Comparison of ENCODE assay signal across 27 mouse cellular contexts in genomic region chr7:141824398-141824797, GRCm38 (mm10). TPM values are rescaled to one million over a fixed set of nuclear protein-coding genes. Genes with fewer than 3 reads are reported as not detected.
"Had no signal": no experiment of that assay in that cellular context is flagged by ENCODE, and none has a peak within 500 bp of the region (broad histone marks: within the 10 kb centered on the region; RNA-seq: fewer than 3 reads in every experiment).

No protein-coding gene starts in this region.

- H3K4me2 ChIP-seq: heart, embryonic 12.5 days; hindbrain, embryonic 12.5 days; hindbrain, embryonic 14.5 days; intestine, embryonic 15.5 days; limb, embryonic 12.5 days had no signal

- H3K27me3 ChIP-seq: hindbrain, embryonic 12.5 days; intestine, embryonic 15.5 days; limb, embryonic 12.5 days had no signal

- ATAC-seq: hindbrain, embryonic 16.5 days; inflammation-experienced regulatory T-cells, adult 6 months; intestine, embryonic 15.5 days; intestine, postnatal 0 days had no signal

- DNase-seq: gastrocnemius, adult 2 months; gastrocnemius, postnatal 10 days; gastrocnemius, postnatal 25 days; heart, adult 18-20 months; heart, postnatal 10 days; heart, postnatal 4 days; kidney, adult 18-20 months; kidney, adult 8-10 months; kidney, postnatal 10 days; kidney, postnatal 25 days; kidney, postnatal 4 days; liver had no signal

- H3K4me3 ChIP-seq: gastrocnemius, adult 2 months; heart, embryonic 10.5 days; heart, embryonic 12.5 days; hindbrain, embryonic 10.5 days; hindbrain, embryonic 12.5 days; intestine, embryonic 15.5 days; layer of hippocampus, adult 2 months; left cerebral cortex, adult 2 months; limb, embryonic 10.5 days; limb, embryonic 12.5 days had no signal

- H3K9me3 ChIP-seq: heart, embryonic 10.5 days; heart, embryonic 12.5 days; hindbrain, embryonic 10.5 days; hindbrain, embryonic 12.5 days; intestine, embryonic 15.5 days; limb, embryonic 10.5 days; limb, embryonic 12.5 days had no signal

- H3K27ac ChIP-seq: gastrocnemius, adult 2 months; heart, embryonic 10.5 days; hindbrain, embryonic 10.5 days; hindbrain, embryonic 12.5 days; hindbrain, embryonic 14.5 days; intestine, embryonic 15.5 days; layer of hippocampus, adult 2 months; left cerebral cortex, adult 2 months; limb, embryonic 10.5 days; limb, embryonic 12.5 days had no signal

- H3K4me1 ChIP-seq: heart, embryonic 10.5 days; heart, embryonic 12.5 days; hindbrain, embryonic 12.5 days; limb, embryonic 10.5 days had no signal

- H3K9ac ChIP-seq: heart, embryonic 12.5 days; hindbrain, embryonic 12.5 days; hindbrain, embryonic 14.5 days; intestine, embryonic 15.5 days; limb, embryonic 12.5 days had no signal

- H3K36me3 ChIP-seq: heart, embryonic 10.5 days; heart, embryonic 12.5 days; hindbrain, embryonic 10.5 days; hindbrain, embryonic 12.5 days; intestine, embryonic 15.5 days; limb, embryonic 10.5 days; limb, embryonic 12.5 days had no signal

RNA-seq across cellular contexts. Expression of gene Muc5b, which starts 14.5 kb away (rescaled TPM):
- polyA plus RNA-seq: inflammation-experienced regulatory T-cells, adult 6 months had no signal

RNA-seq across cellular contexts. Expression of gene Muc5ac, which starts 35.6 kb away (rescaled TPM):
- polyA plus RNA-seq: heart, embryonic 10.5 days; heart, embryonic 12.5 days; hindbrain, embryonic 10.5 days; hindbrain, embryonic 12.5 days; hindbrain, embryonic 14.5 days; hindbrain, embryonic 16.5 days; inflammation-experienced regulatory T-cells, adult 6 months; intestine, embryonic 15.5 days; intestine, postnatal 0 days; kidney, embryonic 14.5 days; kidney, embryonic 16.5 days; limb, embryonic 10.5 days; limb, embryonic 12.5 days had no signal
